Mouse (Mus musculus) heart, embryonic 15.5 days (tissue): Measurements from ENCODE around the gene Macrod2. TPM values are rescaled to one million over a fixed set of nuclear protein-coding genes. Genes with fewer than 3 reads are reported as not detected.

Experiments used
- ATAC-seq: fragments of 200-750 bp; cut with Nextera tagmentation; replicated peaks from 2 replicates; pipeline ENCODE4 v1.8.0; 2017; ENCODE audit warnings: low read depth, moderate TSS enrichment; ENCODE audit not compliant: insufficient number of reproducible peaks, insufficient read depth, low FRiP score
- H3K27ac ChIP-seq: fragments of 300-500 bp; sonication (generic); 2 replicates; pipeline ENCODE4 v1.5.1; 2015; ENCODE audit warnings: mild to moderate bottlenecking, inconsistent platforms
- H3K27me3 ChIP-seq: fragments of 300-500 bp; sonication (generic); 2 replicates; pipeline ENCODE4 v1.6.1; 2015; ENCODE audit warnings: inconsistent platforms
- H3K36me3 ChIP-seq: fragments of 300-500 bp; sonication (generic); 2 replicates; pipeline ENCODE4 v1.6.1; 2015; ENCODE audit warnings: mild to moderate bottlenecking, inconsistent platforms
- H3K4me1 ChIP-seq: fragments of 300-500 bp; sonication (generic); replicated peaks from 2 replicates; pipeline ENCODE4 v1.6.1; 2015; ENCODE audit warnings: inconsistent platforms
- H3K4me2 ChIP-seq: fragments of 300-500 bp; sonication (generic); 2 replicates; pipeline ENCODE4 v1.6.1; 2015; ENCODE audit warnings: inconsistent platforms, mild to moderate bottlenecking, moderate library complexity
- H3K4me3 ChIP-seq: fragments of 300-500 bp; sonication (generic); 2 replicates; pipeline ENCODE4 v1.5.1; 2015; ENCODE audit warnings: mild to moderate bottlenecking, inconsistent platforms
- H3K9ac ChIP-seq: fragments of 300-500 bp; sonication (generic); 2 replicates; pipeline ENCODE4 v1.6.1; 2015; ENCODE audit warnings: mild to moderate bottlenecking, inconsistent platforms
- H3K9me3 ChIP-seq: fragments of 300-500 bp; sonication (generic); replicated peaks from 2 replicates; pipeline ENCODE4 v1.6.1; 2016; ENCODE audit warnings: inconsistent platforms
- WGBS: fragments of 180-500 bp; shearing (Covaris S2); methylation state at CpG from one replicate; pipeline ENCODE4 v1.1.7; 2015; ENCODE audit warnings: mixed read lengths; 5-methylcytosine and 5-hydroxymethylcytosine counted together
- polyA plus RNA-seq: library from polyadenylated mRNA; unstranded; fragments of >200 nt; fragmentation: Nextera tagmentation; extraction: Ambion mirVana; gene quantifications from 2 replicates; pipeline ENCODE4 v1.2.1, GENCODE M21; 2015

Gene Macrod2
- polyA plus RNA-seq, 1 experiment from 2014 or later = 25.3 TPM

- no peak for ATAC-seq
- H3K27ac ChIP-seq = no peak overlapping the region
- no peaks in the 10 kb centered on the region for H3K4me1 ChIP-seq
- H3K9me3 ChIP-seq = no peaks in the 10 kb centered on the region
- no peaks in the 10 kb centered on the region for H3K36me3 ChIP-seq
- H3K9ac ChIP-seq = no peak overlapping the region
- no peaks in the 10 kb centered on the region for H3K27me3 ChIP-seq
- H3K4me3 ChIP-seq = no peak overlapping the region
- 76% methylated on average over 5 of the region's 5 CpGs for WGBS
- H3K4me2 ChIP-seq = no peak overlapping the region
Observed at GRCm38 (mm10) chr2:141182034-141182759, 787.1 kb downstream of the Macrod2 start.

GRCm38 (mm10) chr2:141194476-141194875, 799.4 kb downstream of the Macrod2 start:
- Histone ChIP-seq H3K9ac (no peak overlapping the region), H3K36me3 (no peaks in the 10 kb centered on the region), H3K27ac (no peak overlapping the region), H3K4me3 (no peak overlapping the region), H3K4me1 (no peaks in the 10 kb centered on the region), H3K9me3 (no peaks in the 10 kb centered on the region), H3K4me2 (no peak overlapping the region), H3K27me3 (no peaks in the 10 kb centered on the region)
- no peak for ATAC-seq

GRCm38 (mm10) chr2:141200481-141200880, 805.4 kb downstream of the Macrod2 start:
- Histone ChIP-seq H3K9ac (no peak overlapping the region), H3K4me1 (no peaks in the 10 kb centered on the region), H3K9me3 (no peaks in the 10 kb centered on the region), H3K4me3 (no peak overlapping the region), H3K27ac (no peak overlapping the region), H3K36me3 (no peaks in the 10 kb centered on the region), H3K4me2 (no peak overlapping the region), H3K27me3 (no peaks in the 10 kb centered on the region)
- ATAC-seq = no peak
- WGBS = 75% methylated on average over 4 of the region's 4 CpGs

GRCm38 (mm10) chr2:141201303-141202014, 806.4 kb downstream of the Macrod2 start:
- no peak for ATAC-seq
- Histone ChIP-seq H3K36me3 (no peaks in the 10 kb centered on the region), H3K4me2 (no peak overlapping the region), H3K4me1 (no peaks in the 10 kb centered on the region), H3K27me3 (no peaks in the 10 kb centered on the region), H3K27ac (no peak overlapping the region), H3K4me3 (no peak overlapping the region), H3K9me3 (no peaks in the 10 kb centered on the region), H3K9ac (no peak overlapping the region)
- WGBS = 78% methylated on average over 2 of the region's 2 CpGs

DNA sequence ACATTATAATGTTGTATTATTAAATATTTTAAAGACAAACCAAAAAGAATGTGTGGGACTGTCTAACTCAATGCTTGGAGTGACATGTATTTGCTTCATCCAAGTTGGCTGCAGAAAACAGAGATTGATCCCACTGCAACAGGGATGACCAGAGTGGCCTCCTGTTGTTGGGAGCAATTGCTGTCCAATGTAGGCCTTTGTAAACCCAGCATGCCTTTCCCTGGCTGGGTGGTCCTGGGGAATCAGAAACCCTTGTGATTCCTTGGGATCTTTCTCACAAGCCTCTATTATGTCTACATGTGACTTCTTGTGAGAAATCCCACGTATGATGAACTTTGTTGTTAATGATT, 806.9 kb downstream of the Macrod2 start:
- Histone ChIP-seq H3K27me3 (no peaks in the 10 kb centered on the region), H3K4me2 (no peak overlapping the region), H3K9ac (no peak overlapping the region), H3K9me3 (no peaks in the 10 kb centered on the region), H3K4me1 (no peaks in the 10 kb centered on the region), H3K36me3 (no peaks in the 10 kb centered on the region), H3K4me3 (no peak overlapping the region), H3K27ac (no peak overlapping the region)
- 83% methylated on average over 1 of the region's 1 CpGs for WGBS
- ATAC-seq = no peak

DNA sequence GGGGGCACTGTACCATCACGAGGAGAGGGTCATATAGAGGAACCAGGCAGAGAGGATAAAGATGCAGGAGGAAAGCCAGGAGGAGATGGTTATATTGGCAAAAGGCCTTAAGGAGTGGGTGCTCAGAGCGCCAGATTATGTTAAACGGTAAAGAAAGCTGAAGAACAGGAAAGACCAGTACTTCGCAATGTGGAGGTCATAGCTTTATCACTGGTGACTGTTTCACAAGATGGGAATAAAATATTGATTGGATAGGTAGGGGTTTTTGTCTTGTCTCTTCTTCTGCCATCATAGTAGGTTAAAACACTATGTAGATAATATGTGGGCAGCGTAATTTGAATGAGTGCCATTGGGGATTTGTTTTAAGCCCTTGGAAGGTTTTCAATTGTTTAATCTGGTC, 816.2 kb downstream of the Macrod2 start:
- 86% methylated on average over 5 of the region's 5 CpGs for whole genome bisulfite sequencing

DNA sequence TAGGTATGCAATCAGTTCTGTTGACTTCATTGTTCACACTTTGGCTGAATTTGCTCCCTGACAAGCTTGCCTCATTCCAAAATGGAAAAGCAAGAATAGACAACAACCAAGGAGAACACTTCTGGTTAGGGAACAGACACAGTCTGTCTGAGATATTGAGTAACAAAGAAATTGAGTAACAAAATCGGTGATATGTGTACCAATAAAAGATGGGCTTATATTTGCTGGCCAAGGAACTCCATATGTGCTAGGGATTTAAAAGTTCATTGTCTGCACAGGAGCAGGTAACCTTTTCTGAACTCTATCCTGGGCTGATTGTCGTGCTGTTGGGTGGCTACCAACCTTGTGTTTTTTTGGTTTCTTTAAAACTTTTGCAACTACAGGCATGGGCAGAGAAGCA, 817.2 kb downstream of the Macrod2 start:
- Histone ChIP-seq H3K4me3 (no peak overlapping the region), H3K27ac (no peak overlapping the region), H3K4me2 (no peak overlapping the region), H3K4me1 (no peaks in the 10 kb centered on the region), H3K9me3 (no peaks in the 10 kb centered on the region), H3K9ac (no peak overlapping the region), H3K36me3 (no peaks in the 10 kb centered on the region), H3K27me3 (no peaks in the 10 kb centered on the region)
- WGBS = 85% methylated on average over 2 of the region's 2 CpGs
- no peak for ATAC-seq

More for the DNA sequence above, 816.2 kb downstream of the Macrod2 start:
- no peak for ATAC-seq
- Histone ChIP-seq H3K27ac (no peak overlapping the region), H3K4me3 (no peak overlapping the region), H3K9ac (no peak overlapping the region), H3K4me2 (no peak overlapping the region), H3K4me1 (no peaks in the 10 kb centered on the region), H3K9me3 (no peaks in the 10 kb centered on the region), H3K36me3 (no peaks in the 10 kb centered on the region), H3K27me3 (no peaks in the 10 kb centered on the region)

DNA sequence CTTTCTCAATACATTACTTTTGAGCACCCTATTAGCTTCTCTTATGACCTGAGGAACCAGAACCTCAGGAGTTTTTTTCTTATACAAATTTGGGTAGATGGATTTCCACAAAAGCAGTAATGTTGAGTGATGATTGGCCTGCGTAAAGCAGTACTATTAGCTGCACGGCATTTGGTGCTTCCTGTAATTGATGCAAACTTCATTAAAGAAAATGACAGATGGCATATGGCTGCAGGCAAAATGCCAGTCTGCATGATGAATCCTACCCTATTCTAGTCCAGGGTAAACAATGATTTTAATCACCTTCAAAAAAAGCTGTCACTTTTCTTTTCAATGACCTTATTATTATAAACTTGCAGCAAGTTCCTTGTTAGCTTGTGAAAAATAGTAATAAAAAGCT, 822.4 kb downstream of the Macrod2 start:
- H3K9ac ChIP-seq = no peak overlapping the region
- no peak overlapping the region for H3K4me3 ChIP-seq
- ATAC-seq = no peak
- no peak overlapping the region for H3K4me2 ChIP-seq
- no peak overlapping the region for H3K27ac ChIP-seq
- H3K4me1 ChIP-seq = no peaks in the 10 kb centered on the region
- H3K36me3 ChIP-seq = no peaks in the 10 kb centered on the region
- 62% methylated on average over 2 of the region's 2 CpGs for WGBS
- H3K27me3 ChIP-seq = no peaks in the 10 kb centered on the region
- H3K9me3 ChIP-seq = peaks cover 2% of the 10 kb centered on the region; the same call in 1 of the 2 replicates

- no peaks in the 10 kb centered on the region for H3K36me3 ChIP-seq
- H3K4me1 ChIP-seq = no peaks in the 10 kb centered on the region
- H3K9ac ChIP-seq = no peak overlapping the region
- H3K27me3 ChIP-seq = no peaks in the 10 kb centered on the region
- WGBS = 80% methylated on average over 3 of the region's 3 CpGs
- H3K4me3 ChIP-seq = no peak overlapping the region
- no peak for ATAC-seq
- peaks cover 2% of the 10 kb centered on the region; the same call in 1 of the 2 replicates for H3K9me3 ChIP-seq
- H3K4me2 ChIP-seq = no peak overlapping the region
- H3K27ac ChIP-seq = no peak overlapping the region
Observed at GRCm38 (mm10) chr2:141217925-141218324, 822.8 kb downstream of the Macrod2 start.

- Histone ChIP-seq H3K4me1 (peaks cover 7% of the 10 kb centered on the region), H3K9me3 (no peaks in the 10 kb centered on the region), H3K27ac (no peak overlapping the region), H3K9ac (no peak overlapping the region), H3K36me3 (no peaks in the 10 kb centered on the region), H3K27me3 (no peaks in the 10 kb centered on the region), H3K4me3 (no peak overlapping the region), H3K4me2 (no peak overlapping the region)
- 80% methylated on average over 1 of the region's 1 CpGs for WGBS
- no peak for ATAC-seq
Observed at GRCm38 (mm10) chr2:141228809-141229208, 833.7 kb downstream of the Macrod2 start.

DNA sequence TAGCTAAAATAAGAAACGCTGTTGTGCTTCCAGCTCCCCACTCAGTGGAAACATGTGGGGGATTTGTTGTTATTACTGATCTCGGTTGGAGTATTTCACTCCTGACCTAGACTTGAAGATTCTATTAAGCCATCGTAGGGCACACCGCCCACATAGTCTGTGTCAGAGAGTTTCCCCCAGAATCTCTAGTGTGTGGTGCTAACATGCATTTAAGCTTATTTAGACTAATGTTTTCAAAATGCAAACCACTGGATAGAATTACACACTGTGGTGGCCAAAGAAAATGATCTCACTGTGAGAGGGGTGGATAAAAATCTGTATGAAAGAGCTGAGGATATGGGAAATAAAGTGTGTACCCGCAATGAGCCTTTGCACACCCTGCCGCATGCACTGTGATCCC, 834.7 kb downstream of the Macrod2 start:
- WGBS = 70% methylated on average over 6 of the region's 6 CpGs
- Histone ChIP-seq H3K36me3 (no peaks in the 10 kb centered on the region), H3K4me2 (no peak overlapping the region), H3K4me1 (peaks cover 7% of the 10 kb centered on the region), H3K9ac (no peak overlapping the region), H3K27ac (no peak overlapping the region), H3K9me3 (no peaks in the 10 kb centered on the region), H3K4me3 (no peak overlapping the region), H3K27me3 (no peaks in the 10 kb centered on the region)
- ATAC-seq = no peak
